Mouse (Mus musculus) liver, embryonic 16.5 days (tissue): Measurements from ENCODE around the gene Epha3. TPM values are rescaled to one million over a fixed set of nuclear protein-coding genes. Genes with fewer than 3 reads are reported as not detected.

Experiments
- ATAC-seq: fragments of 200-750 bp; cut with Nextera tagmentation; 2 replicates; pipeline ENCODE4 v1.8.0; 2017; ENCODE audit warnings: low read depth, mild to moderate bottlenecking, moderate number of reproducible peaks, moderate library complexity
- H3K27ac ChIP-seq: fragments of 300-500 bp; sonication (generic); 2 replicates; pipeline ENCODE4 v1.5.1; 2014; ENCODE audit warnings: mild to moderate bottlenecking, low read length
- H3K27me3 ChIP-seq: fragments of 300-500 bp; sonication (generic); 2 replicates; pipeline ENCODE4 v1.6.1; 2014; ENCODE audit warnings: low read depth, low read length, mixed read lengths; ENCODE audit not compliant: control insufficient read depth, insufficient read depth
- H3K36me3 ChIP-seq: fragments of 300-500 bp; sonication (generic); 2 replicates; pipeline ENCODE4 v1.6.1; 2014; ENCODE audit warnings: mild to moderate bottlenecking; ENCODE audit not compliant: control insufficient read depth, insufficient read depth
- H3K4me1 ChIP-seq: fragments of 300-500 bp; sonication (generic); 2 replicates; pipeline ENCODE4 v1.6.1; 2014; ENCODE audit warnings: low read depth, low read length, mixed read lengths; ENCODE audit not compliant: control insufficient read depth
- H3K4me2 ChIP-seq: fragments of 300-500 bp; sonication (generic); 2 replicates; pipeline ENCODE4 v1.6.1; 2014; ENCODE audit warnings: low read depth, low read length, mixed read lengths
- H3K4me3 ChIP-seq: fragments of 300-500 bp; sonication (generic); 2 replicates; pipeline ENCODE4 v1.5.1; 2014; ENCODE audit warnings: low read depth, mild to moderate bottlenecking, low read length
- H3K9ac ChIP-seq: fragments of 300-500 bp; sonication (generic); 2 replicates; pipeline ENCODE4 v1.6.1; 2014; ENCODE audit warnings: low read depth, low read length
- H3K9me3 ChIP-seq: fragments of 300-500 bp; sonication (generic); replicated peaks from 2 replicates; pipeline ENCODE4 v1.6.1; 2016; ENCODE audit warnings: low read length; ENCODE audit not compliant: control insufficient read depth
- WGBS: fragments of 180-500 bp; shearing (Covaris S2); extraction: QIAGEN DNeasy Blood & Tissue Kit; methylation state at CpG from one replicate; pipeline ENCODE4 v1.1.7; 2014; ENCODE audit not compliant: insufficient replicate concordance; 5-methylcytosine and 5-hydroxymethylcytosine counted together
- polyA plus RNA-seq: library from polyadenylated mRNA; unstranded; fragments of >200 nt; fragmentation: Nextera tagmentation; extraction: Ambion mirVana; gene quantifications from 2 replicates; pipeline ENCODE4 v1.2.1, GENCODE M21; 2015

Gene Epha3
- polyA plus RNA-seq, 1 experiment from 2014 or later = 0.81 TPM

DNA sequence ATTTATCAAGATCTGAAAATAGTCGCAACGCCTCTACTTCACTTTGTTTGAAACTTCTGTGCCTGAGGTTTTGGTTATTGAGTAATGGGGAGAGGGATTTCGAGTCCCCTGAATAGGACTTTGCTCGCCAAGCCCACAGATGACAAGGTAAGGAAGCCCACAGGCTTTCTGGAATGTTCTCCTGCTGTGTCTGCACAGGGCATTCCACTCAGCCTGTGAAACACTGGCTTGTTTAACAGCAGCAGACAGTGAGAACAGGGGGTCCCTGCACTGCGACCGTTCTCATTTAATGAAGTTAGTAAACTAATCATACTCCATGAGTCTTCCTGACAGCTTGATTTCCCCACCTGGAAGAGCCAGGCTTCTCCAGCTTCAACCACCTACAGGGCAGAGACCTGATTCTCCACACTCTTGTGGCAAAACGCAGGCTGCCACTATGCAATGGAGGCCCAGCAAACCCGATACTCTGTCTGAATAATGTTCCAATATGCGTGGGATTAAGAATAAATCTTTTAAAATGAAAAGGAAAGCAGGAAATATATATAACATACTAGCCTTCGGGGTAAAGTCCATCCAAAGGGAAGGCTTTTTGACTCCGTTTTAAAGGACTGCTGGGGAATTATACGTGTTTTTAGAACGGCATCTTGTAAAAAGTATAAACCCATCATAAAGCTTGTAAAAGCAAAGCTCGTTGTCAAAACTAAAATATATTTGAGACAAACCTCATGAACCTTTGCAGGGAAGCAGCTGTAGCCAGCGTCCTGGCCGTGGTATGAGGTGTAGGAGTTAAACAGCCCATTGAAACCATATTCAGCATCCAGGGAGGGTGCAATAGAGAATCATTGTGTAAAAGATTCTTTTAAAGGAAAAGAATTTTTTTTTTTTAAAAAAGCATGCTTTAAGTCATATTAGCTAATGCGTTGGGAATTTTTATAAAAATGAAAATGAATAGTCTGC is 156.8 kb downstream of the Epha3 start:
- no peaks in the 10 kb centered on the region for H3K36me3 ChIP-seq
- no peaks in the 10 kb centered on the region for H3K4me1 ChIP-seq
- no peaks in the 10 kb centered on the region for H3K9me3 ChIP-seq
- no peak overlapping the region for H3K4me2 ChIP-seq
- no peak overlapping the region for H3K4me3 ChIP-seq
- H3K27ac ChIP-seq = no peak overlapping the region
- H3K9ac ChIP-seq = no peak overlapping the region
- H3K27me3 ChIP-seq = no peaks in the 10 kb centered on the region
- WGBS = 68% methylated on average over 17 of the region's 17 CpGs
- no peak for ATAC-seq

DNA sequence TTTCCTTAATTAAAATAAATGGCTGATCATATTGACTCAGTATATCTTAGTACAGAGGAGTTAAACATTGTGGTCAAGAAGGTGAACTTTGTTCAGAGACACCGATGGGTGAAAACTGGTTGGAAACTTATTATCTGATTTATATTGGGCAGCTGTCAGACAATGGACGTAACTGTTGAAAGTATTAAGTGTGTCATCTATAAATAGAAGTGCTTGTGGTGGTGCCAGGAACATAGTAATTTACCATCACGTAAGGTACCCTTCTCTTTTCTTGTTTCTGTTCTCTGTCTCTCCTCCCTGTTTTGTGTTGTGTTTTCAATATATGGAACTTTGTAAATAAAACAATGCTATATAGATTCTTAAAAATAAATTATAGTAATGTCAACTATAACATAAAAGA is 174.6 kb downstream of the Epha3 start:
- WGBS = 59% methylated on average over 3 of the region's 3 CpGs

DNA sequence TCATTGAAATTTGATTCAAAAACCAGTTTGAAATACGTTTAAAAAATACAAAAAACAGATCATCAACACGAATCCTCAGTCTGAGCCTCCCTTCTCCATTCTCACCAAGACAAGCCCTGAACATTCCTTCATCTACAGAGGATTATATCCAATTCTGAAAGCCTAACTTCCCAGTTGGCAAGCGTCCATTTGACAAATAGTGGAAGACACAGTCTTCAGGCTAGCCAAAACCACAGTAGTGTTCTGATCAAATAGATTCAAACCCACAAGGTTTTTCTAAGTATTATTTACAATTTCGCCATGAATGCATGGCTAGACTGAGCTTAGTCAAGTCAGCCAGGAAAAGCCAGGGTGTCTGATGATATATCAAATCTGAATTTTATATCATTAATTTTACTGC is 179.8 kb downstream of the Epha3 start:
- Histone ChIP-seq H3K4me1 (no peaks in the 10 kb centered on the region), H3K27me3 (no peaks in the 10 kb centered on the region), H3K4me2 (no peak overlapping the region), H3K4me3 (no peak overlapping the region), H3K36me3 (no peaks in the 10 kb centered on the region), H3K9ac (no peak overlapping the region), H3K9me3 (no peaks in the 10 kb centered on the region), H3K27ac (no peak overlapping the region)
- 37% methylated on average over 4 of the region's 4 CpGs for WGBS
- ATAC-seq = no peak

More for the DNA sequence above, 174.6 kb downstream of the Epha3 start:
- H3K4me3 ChIP-seq = no peak overlapping the region
- no peaks in the 10 kb centered on the region for H3K27me3 ChIP-seq
- ATAC-seq = no peak
- no peaks in the 10 kb centered on the region for H3K36me3 ChIP-seq
- H3K27ac ChIP-seq = no peak overlapping the region
- no peaks in the 10 kb centered on the region for H3K9me3 ChIP-seq
- no peak overlapping the region for H3K4me2 ChIP-seq
- H3K9ac ChIP-seq = no peak overlapping the region
- no peaks in the 10 kb centered on the region for H3K4me1 ChIP-seq

DNA sequence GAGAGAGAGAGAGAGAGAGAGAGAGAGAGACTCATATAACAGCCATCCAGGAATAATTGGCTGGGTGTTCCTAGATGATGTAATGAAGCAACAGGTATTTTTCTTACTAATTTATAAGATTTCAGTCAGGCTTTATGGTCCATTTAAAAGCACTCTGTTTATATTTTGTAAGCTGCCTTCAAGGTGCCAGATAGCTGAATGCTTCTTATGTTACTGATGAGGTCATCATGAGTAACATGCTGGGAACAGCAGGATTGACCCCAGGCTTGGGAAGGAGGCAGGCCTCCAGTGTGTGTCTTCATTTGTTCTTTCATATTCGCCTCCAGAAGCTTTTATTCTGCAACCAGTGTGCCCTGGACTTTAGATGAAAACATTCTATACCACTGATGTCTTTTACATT is 189.5 kb downstream of the Epha3 start:
- no peak overlapping the region for H3K4me2 ChIP-seq
- no peaks in the 10 kb centered on the region for H3K9me3 ChIP-seq
- no peak overlapping the region for H3K4me3 ChIP-seq
- no peak overlapping the region for H3K9ac ChIP-seq
- WGBS = 23% methylated on average over 1 of the region's 1 CpGs
- H3K36me3 ChIP-seq = no peaks in the 10 kb centered on the region
- no peak overlapping the region for H3K27ac ChIP-seq
- ATAC-seq = no peak
- no peaks in the 10 kb centered on the region for H3K4me1 ChIP-seq
- no peaks in the 10 kb centered on the region for H3K27me3 ChIP-seq

DNA sequence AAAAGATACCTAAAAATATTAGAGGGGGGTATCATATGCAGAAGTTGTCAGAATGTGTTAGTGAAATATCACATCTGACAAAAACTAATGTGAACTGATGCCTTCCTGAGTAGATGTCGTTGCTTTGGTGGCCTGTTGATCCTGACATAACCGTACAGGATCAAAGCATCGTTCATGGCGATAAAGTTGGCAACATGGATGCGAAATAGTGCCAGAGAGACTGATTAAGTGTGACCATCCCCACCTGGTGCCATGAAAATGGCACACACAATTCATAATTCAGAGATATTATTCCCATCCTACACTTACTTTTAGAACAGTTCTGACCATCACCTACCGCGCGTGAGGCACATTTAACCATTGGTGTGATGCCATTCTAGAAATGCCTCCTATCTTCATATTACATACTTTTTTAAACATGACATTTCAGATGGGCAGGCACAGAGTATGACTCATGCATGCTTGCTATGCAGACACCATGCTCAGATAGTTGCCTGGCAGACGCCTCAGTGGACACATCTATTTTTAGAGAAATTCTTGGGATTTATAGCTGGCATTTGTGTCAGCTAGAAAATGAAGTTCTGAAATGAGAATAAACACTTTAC is 190.6 kb downstream of the Epha3 start:
- 73% methylated on average over 9 of the region's 9 CpGs for WGBS
- H3K9ac ChIP-seq = no peak overlapping the region
- no peak for ATAC-seq

DNA sequence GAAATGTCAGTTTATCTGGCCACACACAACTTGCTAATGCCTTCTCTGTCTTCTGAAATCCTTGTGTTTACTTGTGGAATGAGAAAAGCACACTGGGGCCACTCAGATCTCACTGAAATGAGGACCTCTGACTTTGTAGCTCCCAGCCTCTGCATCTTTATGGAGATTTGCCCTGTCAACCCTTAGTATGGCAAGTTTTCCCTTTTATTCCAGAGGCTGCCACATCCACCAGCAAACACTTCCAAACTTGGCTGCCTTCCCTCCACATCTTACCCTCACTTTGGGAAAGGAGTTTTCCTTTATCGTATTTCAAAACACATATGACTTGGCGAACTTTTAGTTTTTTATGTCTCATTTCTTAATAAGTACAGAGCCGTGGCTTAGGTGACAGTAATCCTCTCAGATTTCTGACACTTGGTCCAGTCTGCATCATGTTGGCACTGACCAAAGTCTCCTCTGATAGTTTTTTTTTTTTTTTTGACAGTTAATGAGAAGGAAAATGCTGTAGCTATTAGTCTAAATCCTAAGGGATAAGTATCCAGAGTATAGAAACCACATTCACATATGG is 198.0 kb downstream of the Epha3 start:
- Histone ChIP-seq H3K27me3 (no peaks in the 10 kb centered on the region), H3K36me3 (no peaks in the 10 kb centered on the region), H3K4me2 (no peak overlapping the region), H3K27ac (no peak overlapping the region), H3K4me1 (no peaks in the 10 kb centered on the region), H3K9me3 (no peaks in the 10 kb centered on the region), H3K4me3 (no peak overlapping the region), H3K9ac (no peak overlapping the region)
- no peak for ATAC-seq
- 57% methylated on average over 3 of the region's 3 CpGs for WGBS

More for the DNA sequence above, 190.6 kb downstream of the Epha3 start:
- H3K27me3 ChIP-seq = no peaks in the 10 kb centered on the region
- no peaks in the 10 kb centered on the region for H3K4me1 ChIP-seq
- H3K36me3 ChIP-seq = no peaks in the 10 kb centered on the region
- no peak overlapping the region for H3K4me3 ChIP-seq
- no peaks in the 10 kb centered on the region for H3K9me3 ChIP-seq
- H3K4me2 ChIP-seq = no peak overlapping the region
- no peak overlapping the region for H3K27ac ChIP-seq

DNA sequence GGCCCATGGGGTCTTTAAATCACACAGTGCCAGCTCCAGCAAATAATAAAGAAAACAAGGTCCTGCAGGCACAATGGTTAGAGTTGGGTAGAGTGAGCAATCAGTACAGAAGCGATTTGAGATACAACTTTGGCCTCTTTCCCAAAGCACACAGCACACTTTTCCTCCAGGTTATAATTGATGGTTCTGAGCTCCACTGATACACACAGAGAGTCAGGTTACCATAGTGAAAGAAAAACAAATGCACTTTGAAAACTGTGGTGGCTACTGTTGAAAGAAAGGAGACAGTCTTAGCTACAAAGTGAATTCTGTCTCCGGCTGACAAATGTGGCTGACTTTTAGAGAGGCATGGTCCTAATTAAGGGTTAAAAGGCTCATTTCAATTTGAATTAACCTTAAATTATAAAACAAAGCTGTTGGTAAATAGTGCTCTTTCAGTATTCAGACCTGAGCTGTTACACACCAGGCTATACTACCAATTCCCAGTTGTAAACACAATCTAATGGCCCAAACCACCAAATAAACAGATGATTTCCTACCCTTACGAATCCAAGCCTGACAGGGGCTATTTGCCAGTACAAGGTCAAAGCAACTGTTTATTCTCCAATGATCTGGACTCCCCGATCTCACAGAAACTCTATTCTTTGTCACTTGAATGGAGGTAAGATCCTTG is 205.5 kb downstream of the Epha3 start:
- no peaks in the 10 kb centered on the region for H3K4me1 ChIP-seq
- H3K9ac ChIP-seq = no peak overlapping the region
- no peak overlapping the region for H3K27ac ChIP-seq
- no peaks in the 10 kb centered on the region for H3K36me3 ChIP-seq
- H3K4me3 ChIP-seq = no peak overlapping the region
- H3K9me3 ChIP-seq = no peaks in the 10 kb centered on the region
- no peak for ATAC-seq
- WGBS = 40% methylated on average over 4 of the region's 4 CpGs
- H3K4me2 ChIP-seq = no peak overlapping the region
- H3K27me3 ChIP-seq = no peaks in the 10 kb centered on the region

DNA sequence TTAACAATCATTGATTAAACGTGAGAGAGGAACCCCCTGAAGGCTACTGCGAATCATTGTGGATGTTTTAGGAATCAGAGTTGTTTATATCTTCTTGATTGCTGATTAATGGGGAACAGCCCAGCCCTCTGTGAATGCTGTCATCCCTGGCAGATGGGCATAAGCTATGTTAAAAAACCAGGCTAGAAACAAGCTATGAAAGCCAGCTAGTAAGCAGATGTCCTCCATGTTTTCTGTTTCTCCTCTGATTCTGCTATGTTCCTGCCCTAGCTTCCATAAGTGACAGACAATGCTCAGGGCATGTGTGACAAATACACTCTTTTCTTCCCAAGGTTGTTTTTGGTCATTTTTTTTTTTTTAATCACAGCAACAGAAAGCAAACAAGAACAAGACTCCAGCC is 206.2 kb downstream of the Epha3 start:
- Histone ChIP-seq H3K36me3 (no peaks in the 10 kb centered on the region), H3K4me1 (no peaks in the 10 kb centered on the region), H3K9ac (no peak overlapping the region), H3K9me3 (no peaks in the 10 kb centered on the region), H3K27ac (no peak overlapping the region), H3K4me3 (no peak overlapping the region), H3K27me3 (no peaks in the 10 kb centered on the region), H3K4me2 (no peak overlapping the region)
- ATAC-seq = no peak
- 48% methylated on average over 2 of the region's 2 CpGs for WGBS
